Mouse (Mus musculus) thymus, postnatal 10 days (tissue): ENCODE measurements around the gene Ltc4s.

Source experiments
- DNase-seq, 2 experiments: peaks; one replicate each; pipeline ENCODE4 v3.0.0; 2021; ENCODE audit warnings: low spot score in 2 of 2

The Ltc4s gene

DNA sequence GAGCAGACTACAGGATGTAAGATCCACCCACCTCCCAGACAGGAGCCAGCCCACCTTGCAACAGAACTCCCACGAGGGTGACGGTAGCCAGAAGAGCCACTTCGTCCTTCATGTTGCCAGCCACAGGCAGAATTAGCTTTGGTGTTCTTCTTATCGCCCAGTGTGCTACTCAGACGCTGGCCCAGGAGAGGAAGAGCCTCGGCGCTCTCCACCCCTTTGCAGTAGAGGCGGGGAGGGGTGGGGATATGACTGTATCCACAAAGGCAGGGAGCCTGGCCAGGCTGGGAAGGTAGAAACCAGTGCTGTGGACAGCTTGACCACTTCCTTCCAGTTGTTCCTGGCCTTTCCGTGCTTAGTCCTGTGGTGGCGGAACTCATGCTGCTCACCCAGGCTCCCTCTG is at the start of gene Ltc4s:
Gene Ltc4s, minus strand, starts transcription at position 293 of the 400 bp plus-strand sequence.
- no peak for DNase-seq

DNA sequence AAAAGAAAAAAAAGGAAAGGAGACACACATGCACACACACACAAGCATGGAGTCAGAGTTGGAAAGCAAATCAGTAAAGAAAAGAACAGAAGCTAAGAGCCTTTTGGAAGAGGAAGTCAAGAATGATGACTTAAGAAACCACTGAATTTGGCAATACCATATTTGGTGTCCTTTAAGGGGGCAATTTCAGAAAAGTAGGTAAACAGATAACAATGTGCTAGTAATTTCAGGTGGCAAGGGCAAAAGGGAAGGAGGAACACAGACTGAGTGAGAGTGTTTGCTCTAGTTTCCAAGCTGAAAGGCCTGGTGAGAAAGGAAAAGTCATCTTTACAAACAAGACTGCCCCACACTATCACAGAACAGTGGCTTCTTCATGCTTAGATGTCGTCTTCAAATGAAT is 48.0 kb upstream of the Ltc4s start:
- no peak for DNase-seq

DNA sequence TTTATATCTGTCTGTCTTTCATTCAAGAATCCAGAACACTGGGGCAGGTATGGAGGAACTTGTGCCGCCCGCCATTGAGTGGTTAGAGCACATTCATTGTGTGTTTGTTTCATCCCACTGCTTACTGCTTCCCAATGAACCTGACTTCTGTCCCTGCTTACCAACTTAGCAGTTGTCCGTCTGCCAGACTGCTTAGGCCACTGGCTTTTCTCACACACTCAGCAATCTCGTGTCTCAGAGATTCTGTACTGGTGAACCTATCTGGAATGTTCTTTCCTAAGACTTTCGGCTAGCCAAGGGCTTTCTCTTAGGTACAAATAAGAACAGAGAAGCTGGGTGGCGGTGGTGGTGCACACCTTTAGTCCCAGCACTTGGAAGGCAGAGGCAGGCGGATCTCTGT is 47.3 kb upstream of the Ltc4s start:
- DNase-seq, result no peak

GRCm38 (mm10) chr11:50285263-50285662 is 46.8 kb upstream of the Ltc4s start:
- no peak for DNase-seq

DNA sequence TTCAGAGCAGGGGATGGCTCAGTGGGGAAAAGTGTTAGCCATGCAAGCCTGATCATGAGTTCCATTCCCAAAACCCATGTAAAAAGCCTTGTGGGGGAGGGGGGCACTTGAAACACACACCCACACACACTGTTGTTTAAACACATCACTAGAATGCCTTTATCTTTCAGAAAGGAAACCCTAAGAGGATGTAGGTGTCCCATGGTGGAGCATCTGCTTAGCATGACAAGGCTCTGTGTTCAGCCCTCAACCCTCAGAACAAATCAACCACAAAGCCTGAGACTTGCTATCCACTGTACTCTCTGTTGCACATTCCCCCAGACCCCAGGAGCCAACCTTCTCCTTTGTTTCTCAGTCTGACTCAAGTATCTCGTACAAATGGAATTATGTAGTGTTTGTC is 41.6 kb upstream of the Ltc4s start:
- no peak for DNase-seq

- DNase-seq, result no peak
Observed at GRCm38 (mm10) chr11:50279005-50279404, 40.6 kb upstream of the Ltc4s start.

GRCm38 (mm10) chr11:50277706-50278105 is 39.3 kb upstream of the Ltc4s start:
- DNase-seq, result no peak

DNA sequence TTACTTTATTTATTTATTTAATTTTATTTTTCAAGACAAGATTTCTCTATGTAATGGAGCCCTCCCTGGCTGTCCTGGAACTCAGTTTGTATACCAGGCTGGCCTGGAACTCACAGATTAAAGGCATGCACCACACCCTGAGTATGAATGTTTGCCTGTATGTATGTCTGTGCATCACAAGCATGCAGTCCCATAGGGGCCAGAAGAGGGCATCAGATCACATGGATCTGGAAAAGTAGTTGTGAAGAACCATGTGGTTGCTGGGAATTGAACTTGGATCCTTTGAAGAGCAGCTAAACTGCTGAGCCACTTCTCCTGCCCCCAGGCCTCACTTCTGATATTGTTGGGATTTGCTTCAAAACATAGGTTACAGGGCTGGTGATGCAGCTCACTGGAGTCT is 38.6 kb upstream of the Ltc4s start:
- no peak for DNase-seq

DNA sequence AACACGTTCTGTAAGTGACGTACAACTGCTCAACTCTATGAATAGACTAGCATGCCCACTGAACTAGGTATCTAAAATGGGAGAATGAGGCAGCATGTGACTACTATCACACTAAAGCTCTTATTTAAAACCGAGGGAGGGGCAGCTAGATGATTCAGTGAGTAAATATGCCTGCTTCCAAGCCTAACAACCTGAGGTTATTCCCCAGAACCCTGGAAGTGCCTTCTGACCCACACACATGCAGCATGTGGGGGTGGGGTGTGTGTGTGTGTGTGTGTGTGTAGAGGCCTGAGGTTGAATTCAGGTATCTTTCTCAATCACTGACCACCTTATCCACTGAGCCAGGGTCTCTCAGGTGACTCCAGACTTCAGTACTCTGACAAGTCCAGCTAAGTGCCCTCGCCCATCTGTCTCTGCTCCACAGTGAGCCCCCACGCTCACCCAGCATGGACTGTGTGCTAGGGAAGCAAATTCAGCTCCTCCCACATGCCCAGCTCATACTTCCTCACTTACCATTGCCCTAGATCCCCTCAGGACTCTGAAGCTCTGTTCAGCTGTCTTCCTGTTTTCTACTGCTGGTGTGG is 37.2 kb upstream of the Ltc4s start:
- no peak for DNase-seq

GRCm38 (mm10) chr11:50275077-50275476 is 36.7 kb upstream of the Ltc4s start:
- no peak for DNase-seq

GRCm38 (mm10) chr11:50272819-50273218 is 34.4 kb upstream of the Ltc4s start:
- DNase-seq, result no peak

GRCm38 (mm10) chr11:50269885-50270284 is 31.5 kb upstream of the Ltc4s start:
- DNase-seq, result no peak

- DNase-seq, result peak in 1 of 2 experiments; percentile 26
Observed at GRCm38 (mm10) chr11:50269163-50269562, 30.7 kb upstream of the Ltc4s start.

- DNase-seq, result no peak
Observed at GRCm38 (mm10) chr11:50266997-50267396, 28.6 kb upstream of the Ltc4s start.

- DNase-seq, result no peak
Observed at GRCm38 (mm10) chr11:50265931-50266330, 27.5 kb upstream of the Ltc4s start.

DNA sequence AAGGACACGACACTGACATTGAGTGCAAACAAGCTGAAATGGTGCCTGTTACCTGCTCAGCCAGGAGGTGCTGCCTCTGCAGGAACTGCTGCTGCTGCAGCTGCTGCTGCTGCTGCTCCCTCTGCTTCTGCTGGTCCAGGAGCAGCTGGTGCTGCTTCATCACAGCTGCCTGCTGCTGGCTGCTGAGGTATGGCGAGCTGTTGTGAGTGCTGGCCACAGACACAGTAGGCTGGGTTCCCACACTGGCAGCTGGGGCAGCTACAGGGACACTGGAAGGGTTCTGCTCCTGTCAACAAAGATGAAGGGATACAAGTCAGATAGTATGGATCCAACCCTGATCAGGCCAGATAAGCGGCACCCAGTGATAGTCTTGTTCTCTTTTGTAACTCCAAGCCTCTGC is 24.8 kb upstream of the Ltc4s start:
- DNase-seq, result no peak

DNA sequence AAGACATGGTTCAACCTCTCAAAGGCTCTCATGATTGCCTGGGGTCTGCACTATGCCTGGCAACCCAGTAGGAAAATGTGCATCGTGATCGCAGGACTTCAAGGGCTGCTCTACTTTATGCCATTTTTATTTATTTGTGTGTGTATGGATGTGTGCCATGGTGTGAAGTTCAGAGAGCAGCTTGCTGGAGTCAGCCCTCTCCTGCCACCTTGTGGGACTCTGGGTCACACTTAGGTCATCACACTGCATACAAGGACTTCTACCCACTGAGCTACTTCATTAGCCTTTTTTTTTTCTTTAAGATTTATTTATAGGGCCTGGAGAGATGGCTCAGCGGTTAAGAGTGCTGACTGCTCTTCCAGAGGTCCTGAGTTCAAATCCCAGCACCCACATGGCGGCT is 23.6 kb upstream of the Ltc4s start:
- no peak for DNase-seq

- no peak for DNase-seq
Observed at GRCm38 (mm10) chr11:50258310-50258709, 19.9 kb upstream of the Ltc4s start.

GRCm38 (mm10) chr11:50256615-50257014 is 18.2 kb upstream of the Ltc4s start:
- DNase-seq, result no peak

- no peak for DNase-seq
Observed at GRCm38 (mm10) chr11:50254010-50254580, 15.7 kb upstream of the Ltc4s start.

DNA sequence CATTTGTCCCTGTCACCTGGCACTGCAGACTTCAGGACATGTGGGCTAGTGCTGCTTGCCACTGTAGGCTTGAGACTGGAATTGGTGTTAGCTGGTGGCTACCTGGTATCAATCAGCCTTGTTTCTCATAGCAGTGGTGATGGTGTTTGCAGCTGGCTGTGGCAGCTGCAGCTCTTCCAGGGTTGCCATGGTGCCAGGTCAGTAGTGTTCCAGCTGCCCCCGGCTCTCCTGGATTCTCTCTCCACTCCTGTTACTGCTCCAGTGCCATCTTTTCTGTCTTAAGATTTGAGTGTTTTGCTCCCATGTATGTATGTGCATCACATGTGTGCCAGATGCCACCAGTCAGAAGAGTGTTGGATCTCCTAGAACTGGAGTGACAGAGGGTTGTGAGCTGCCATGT is 15.0 kb upstream of the Ltc4s start:
- no peak for DNase-seq

DNA sequence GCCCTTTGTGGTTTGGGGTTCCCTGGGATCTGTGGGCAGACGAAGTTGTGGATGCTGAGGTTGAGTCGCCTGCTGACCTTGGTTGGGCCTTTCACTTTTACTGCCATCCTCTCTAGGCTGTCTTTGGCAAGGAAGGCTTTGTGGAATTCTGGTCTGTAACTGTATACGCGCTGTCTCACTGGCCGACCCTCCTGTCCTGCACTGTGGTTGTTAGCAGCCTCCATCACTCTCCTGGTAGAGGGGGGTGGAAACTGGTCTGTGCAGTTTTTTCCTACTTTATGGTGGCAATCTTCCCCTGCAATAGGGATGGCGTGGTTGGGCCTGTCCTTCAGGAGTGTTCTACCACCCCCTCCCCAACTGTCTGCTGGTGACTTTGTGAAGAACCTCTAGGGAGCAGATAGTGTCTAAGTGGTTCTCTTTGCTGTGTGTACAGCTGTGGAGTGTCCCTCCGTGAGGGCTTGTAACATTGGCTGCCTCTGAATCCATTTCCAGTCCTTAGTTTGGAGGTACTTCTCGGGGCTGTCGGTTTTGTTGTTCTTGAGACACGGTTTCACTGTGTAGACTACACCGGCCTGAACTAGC is 14.4 kb upstream of the Ltc4s start:
- DNase-seq, result no peak

GRCm38 (mm10) chr11:50252166-50252565 is 13.8 kb upstream of the Ltc4s start:
- DNase-seq, result no peak
